Mouse (Mus musculus): ENCODE results near the gene Dhx16. TPM values are rescaled to one million over a fixed set of nuclear protein-coding genes. Genes with fewer than 3 reads are reported as not detected.
"Not testable (repeated sequence)": the region's sequence is repeated elsewhere in the genome, so short reads cannot be mapped to it uniquely, and the experiment has no call there.

The Dhx16 gene
- polyA plus RNA-seq, 1 experiment = 23.2 TPM

DNA sequence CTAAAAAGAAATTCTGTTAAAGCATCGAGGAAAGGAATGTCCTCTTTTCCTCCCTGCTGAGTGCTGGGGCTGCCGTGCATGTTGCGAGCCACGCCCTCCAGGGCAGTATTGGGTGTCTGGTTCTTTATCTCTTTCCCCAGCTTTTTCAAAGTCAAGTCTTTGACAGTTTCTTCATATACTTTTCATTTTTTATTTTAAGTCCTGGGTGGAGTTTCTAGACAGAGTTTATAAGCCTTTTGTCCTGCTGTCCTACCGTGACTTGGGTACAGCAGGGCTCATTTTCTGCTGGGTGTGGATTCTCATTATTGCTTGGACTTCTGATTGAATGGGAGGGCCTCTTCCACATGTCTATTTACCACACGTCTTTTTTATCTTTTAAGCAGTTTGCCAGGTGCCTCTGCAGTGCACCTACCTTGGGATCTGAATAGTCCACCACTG, 40.3 kb downstream of the Dhx16 start:
- TF ChIP-seq GATA1 (IDR thresholded peaks at IDR 0.05; ENCODE audit: borderline replicate concordance, low read length) (no peak), FLI1 (IDR thresholded peaks at IDR 0.05; ENCODE audit: low read length) (no peak)
- peaks cover 74% of the 10 kb centered on the region for H3K36me3 ChIP-seq (replicated peaks; ENCODE audit: low read length)
- peaks cover 63% of the 10 kb centered on the region for H3K4me1 ChIP-seq
- no peaks in the 10 kb centered on the region for H3K9me3 ChIP-seq
- H3K27me3 ChIP-seq (replicated peaks) = no peaks in the 10 kb centered on the region
- H3K4me3 ChIP-seq (replicated peaks) = peak overlapping the region; percentile 92

DNA sequence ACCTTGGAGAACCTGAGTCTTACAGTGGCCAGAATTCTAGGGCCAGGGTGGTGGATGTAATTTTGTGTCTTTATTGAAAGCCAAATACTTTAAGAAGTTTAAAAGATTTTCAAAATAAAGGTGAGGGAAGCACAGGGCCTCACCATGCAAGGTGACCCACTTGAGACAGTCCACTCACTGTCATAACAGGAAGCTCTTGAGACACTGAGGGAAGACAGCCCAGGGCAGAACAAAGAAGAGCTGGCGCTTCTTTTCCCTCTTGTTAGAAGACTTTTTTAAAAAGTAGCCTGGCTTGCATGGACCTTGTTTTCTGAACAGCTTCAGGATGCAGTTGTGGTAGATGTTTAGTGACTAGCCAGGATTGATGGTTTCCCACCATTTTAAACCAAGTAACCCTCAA, 40.8 kb downstream of the Dhx16 start:
- H3K36me3 ChIP-seq (replicated peaks; ENCODE audit: low read length) = peaks cover 79% of the 10 kb centered on the region
- H3K27me3 ChIP-seq (replicated peaks) = no peaks in the 10 kb centered on the region
- H3K9me3 ChIP-seq = no peaks in the 10 kb centered on the region
- peaks cover 64% of the 10 kb centered on the region for H3K4me1 ChIP-seq
- H3K4me3 ChIP-seq (replicated peaks) = peak overlapping the region; percentile 92
- TF ChIP-seq GATA1 (IDR thresholded peaks at IDR 0.05; ENCODE audit: borderline replicate concordance, low read length) = no peak
- TF ChIP-seq FLI1 (IDR thresholded peaks at IDR 0.05; ENCODE audit: low read length) = no peak

DNA sequence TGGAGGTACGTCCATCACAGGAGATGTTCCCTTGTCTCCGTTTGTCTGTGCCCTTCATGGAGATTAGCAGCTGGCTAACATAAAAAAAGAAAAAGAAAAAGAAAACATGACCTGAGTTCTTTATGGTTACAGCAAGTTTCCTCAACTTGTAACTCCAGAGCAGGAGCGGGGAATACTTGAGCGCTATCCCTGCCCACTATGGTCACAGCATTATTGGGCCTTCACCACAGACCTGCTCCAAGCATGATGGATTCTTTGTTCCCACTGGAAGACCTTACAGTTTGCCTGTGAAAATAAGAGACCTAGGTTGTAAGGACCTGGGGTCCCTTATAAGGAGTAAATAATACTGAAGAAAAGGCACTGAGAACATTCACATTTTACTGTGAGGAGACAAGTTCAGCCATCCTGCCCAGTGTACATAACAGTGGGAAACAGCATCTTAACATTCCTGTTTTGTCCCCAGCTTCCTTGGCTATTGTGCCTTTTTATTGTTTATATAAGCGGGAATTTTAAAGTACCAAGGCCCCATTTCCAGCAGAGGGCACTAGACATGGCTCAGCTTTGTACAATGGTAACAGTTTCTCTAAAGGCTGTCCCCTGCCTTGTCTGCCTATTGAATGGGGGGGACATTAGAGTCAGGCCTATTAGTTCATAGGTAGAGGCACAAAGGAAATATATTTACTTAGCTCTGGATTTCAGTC, 41.4 kb downstream of the Dhx16 start:
- H3K4me3 ChIP-seq (replicated peaks) = peak overlapping the region; percentile 47
- no peaks in the 10 kb centered on the region for H3K27me3 ChIP-seq (replicated peaks)
- peaks cover 85% of the 10 kb centered on the region for H3K36me3 ChIP-seq (replicated peaks; ENCODE audit: low read length)
- peaks cover 63% of the 10 kb centered on the region for H3K4me1 ChIP-seq
- TF ChIP-seq FLI1 (IDR thresholded peaks at IDR 0.05; ENCODE audit: low read length) (no peak), GATA1 (IDR thresholded peaks at IDR 0.05; ENCODE audit: borderline replicate concordance, low read length) (no peak)
- H3K9me3 ChIP-seq = no peaks in the 10 kb centered on the region

DNA sequence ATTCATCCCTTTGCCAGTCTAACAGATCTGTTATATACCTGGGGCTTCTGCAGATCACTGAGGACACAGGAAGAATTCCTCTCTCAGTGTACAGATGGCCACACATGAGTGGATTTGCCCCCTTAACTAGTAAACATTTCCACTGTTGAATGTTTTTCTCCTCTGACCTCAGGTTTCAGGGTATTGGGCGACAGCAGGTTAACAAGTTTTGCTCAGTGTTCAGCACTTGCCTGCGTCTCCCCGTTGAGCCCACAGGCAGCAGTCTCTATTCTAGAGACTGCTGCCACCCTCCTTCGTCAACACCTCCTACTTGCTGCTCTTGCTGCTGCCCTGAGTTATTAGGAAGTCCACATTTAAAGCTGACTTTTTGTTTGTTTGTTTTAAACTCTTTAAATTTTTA, 42.1 kb downstream of the Dhx16 start:
- Histone ChIP-seq H3K4me3 (replicated peaks) (no peak overlapping the region), H3K27me3 (replicated peaks) (no peaks in the 10 kb centered on the region), H3K9me3 (no peaks in the 10 kb centered on the region), H3K4me1 (peaks cover 70% of the 10 kb centered on the region), H3K36me3 (replicated peaks; ENCODE audit: low read length) (peaks cover 92% of the 10 kb centered on the region)
- TF ChIP-seq FLI1 (IDR thresholded peaks at IDR 0.05; ENCODE audit: low read length) = no peak
- TF ChIP-seq GATA1 (IDR thresholded peaks at IDR 0.05; ENCODE audit: borderline replicate concordance, low read length) = no peak

DNA sequence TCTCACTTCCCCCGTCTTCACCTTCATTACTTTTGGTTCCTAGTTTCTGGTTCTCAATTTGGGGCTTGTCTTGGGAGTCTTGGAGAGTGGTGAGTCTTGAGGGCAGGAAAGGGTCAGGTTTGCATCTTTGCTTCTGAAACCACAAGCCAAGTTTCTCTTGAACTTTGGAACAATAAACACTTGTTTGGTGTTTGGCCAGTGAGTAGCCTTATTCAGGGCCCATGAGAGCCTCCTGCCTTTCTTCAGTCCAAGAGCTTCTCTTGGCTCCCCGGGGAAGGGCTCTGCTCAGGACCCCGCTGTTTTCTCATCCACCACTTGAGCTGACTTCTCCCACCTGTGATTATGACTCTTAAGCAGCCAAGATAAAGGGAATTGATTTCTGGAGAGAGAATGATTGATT, 42.9 kb downstream of the Dhx16 start:
- Histone ChIP-seq H3K36me3 (replicated peaks; ENCODE audit: low read length) (peaks cover 91% of the 10 kb centered on the region), H3K4me3 (replicated peaks) (no peak overlapping the region), H3K9me3 (no peaks in the 10 kb centered on the region), H3K4me1 (peaks cover 74% of the 10 kb centered on the region), H3K27me3 (replicated peaks) (no peaks in the 10 kb centered on the region)
- TF ChIP-seq GATA1 (IDR thresholded peaks at IDR 0.05; ENCODE audit: borderline replicate concordance, low read length) (no peak), FLI1 (IDR thresholded peaks at IDR 0.05; ENCODE audit: low read length) (no peak)

DNA sequence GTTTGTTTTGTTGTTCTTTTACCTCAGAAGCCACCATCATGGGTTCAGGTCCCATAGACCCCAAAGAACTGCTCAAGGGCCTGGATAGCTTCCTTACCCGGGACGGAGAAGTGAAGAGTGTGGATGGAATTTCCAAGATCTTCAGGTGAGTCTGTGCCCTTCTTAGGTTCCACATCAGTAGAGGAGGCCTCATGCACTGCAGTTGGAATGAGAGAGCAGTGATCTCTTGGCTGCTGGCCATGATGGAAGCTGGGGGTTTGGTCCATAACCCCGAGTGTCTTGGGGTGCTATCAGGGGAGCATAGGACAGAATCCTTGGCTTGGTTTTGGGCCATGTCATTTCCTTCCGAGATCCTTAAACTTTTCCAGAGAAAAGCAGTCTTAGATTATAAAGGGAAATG, 43.7 kb downstream of the Dhx16 start:
- TF ChIP-seq FLI1 (IDR thresholded peaks at IDR 0.05; ENCODE audit: low read length) = no peak
- no peak for TF ChIP-seq GATA1 (IDR thresholded peaks at IDR 0.05; ENCODE audit: borderline replicate concordance, low read length)
- Histone ChIP-seq H3K36me3 (replicated peaks; ENCODE audit: low read length) (peaks cover 91% of the 10 kb centered on the region), H3K4me1 (peaks cover 79% of the 10 kb centered on the region), H3K4me3 (replicated peaks) (no peak overlapping the region), H3K27me3 (replicated peaks) (no peaks in the 10 kb centered on the region), H3K9me3 (no peaks in the 10 kb centered on the region)

DNA sequence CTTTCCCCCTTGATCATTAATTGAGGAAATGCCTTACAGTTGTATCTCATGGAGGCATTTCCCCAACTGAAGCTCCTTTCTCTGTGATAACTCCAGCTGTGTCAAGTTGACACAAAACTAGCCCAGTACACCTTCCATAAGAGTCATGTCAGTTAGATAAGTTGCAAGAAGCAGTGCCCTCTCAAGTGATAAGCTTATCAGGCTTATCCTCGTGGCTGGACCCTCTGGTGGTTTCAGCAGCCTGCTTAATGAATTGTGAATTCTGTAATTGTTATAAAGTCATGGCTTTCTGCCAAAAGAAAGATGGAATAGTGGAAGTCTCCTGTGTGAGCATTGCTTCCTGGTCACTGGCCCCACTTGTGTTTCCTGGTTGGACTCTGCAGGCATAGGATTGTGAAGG, 47.9 kb downstream of the Dhx16 start:
- H3K9me3 ChIP-seq = no peaks in the 10 kb centered on the region
- no peaks in the 10 kb centered on the region for H3K27me3 ChIP-seq (replicated peaks)
- peaks cover 67% of the 10 kb centered on the region for H3K4me1 ChIP-seq
- H3K36me3 ChIP-seq (replicated peaks; ENCODE audit: low read length) = peaks cover 87% of the 10 kb centered on the region
- TF ChIP-seq FLI1 (IDR thresholded peaks at IDR 0.05; ENCODE audit: low read length) (no peak), GATA1 (IDR thresholded peaks at IDR 0.05; ENCODE audit: borderline replicate concordance, low read length) (no peak)
- H3K4me3 ChIP-seq (replicated peaks) = no peak overlapping the region

DNA sequence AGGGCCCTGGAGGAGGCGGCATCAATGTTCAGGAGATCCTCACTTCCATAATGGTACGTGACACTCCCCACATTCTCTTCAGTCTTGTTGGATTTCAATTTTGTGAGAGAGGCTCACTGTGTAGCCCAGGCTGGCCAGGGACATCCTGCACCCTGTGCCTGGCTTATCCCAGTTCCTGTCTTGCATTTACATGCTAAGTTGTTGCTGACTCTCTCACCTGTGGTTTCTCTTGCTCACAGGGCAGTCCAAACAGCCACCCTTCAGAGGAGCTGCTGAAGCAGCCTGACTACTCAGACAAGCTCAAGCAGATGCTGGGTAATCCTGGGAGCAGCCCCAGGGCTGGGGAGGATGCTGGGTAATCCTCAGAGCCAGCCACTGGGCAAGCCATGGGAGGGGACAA, 49.9 kb downstream of the Dhx16 start:
- H3K27me3 ChIP-seq (replicated peaks) = no peaks in the 10 kb centered on the region
- no peaks in the 10 kb centered on the region for H3K9me3 ChIP-seq
- TF ChIP-seq GATA1 (IDR thresholded peaks at IDR 0.05; ENCODE audit: borderline replicate concordance, low read length) (no peak), FLI1 (IDR thresholded peaks at IDR 0.05; ENCODE audit: low read length) (no peak)
- no peak overlapping the region for H3K4me3 ChIP-seq (replicated peaks)
- H3K4me1 ChIP-seq = peaks cover 46% of the 10 kb centered on the region
- peaks cover 69% of the 10 kb centered on the region for H3K36me3 ChIP-seq (replicated peaks; ENCODE audit: low read length)

DNA sequence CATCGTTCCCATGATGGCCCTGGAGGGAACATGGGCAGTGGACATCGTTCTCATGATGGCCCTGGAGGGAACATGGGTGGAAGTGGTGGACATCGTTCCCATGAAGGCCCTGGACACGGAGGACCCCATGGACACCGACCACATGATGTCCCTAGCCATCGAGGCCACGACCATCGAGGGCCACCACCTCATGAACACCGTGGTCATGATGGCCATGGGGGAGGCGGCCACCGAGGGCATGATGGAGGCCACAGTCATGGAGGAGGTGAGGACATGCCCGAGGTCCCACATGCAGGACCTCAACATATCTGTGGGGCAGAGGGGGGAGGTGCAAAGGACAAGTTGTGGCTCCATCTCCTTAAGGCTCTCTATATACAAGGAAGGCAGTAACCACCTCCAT, 51.0 kb downstream of the Dhx16 start:
- Histone ChIP-seq H3K4me1 (peaks cover 38% of the 10 kb centered on the region), H3K36me3 (replicated peaks; ENCODE audit: low read length) (peaks cover 59% of the 10 kb centered on the region)

DNA sequence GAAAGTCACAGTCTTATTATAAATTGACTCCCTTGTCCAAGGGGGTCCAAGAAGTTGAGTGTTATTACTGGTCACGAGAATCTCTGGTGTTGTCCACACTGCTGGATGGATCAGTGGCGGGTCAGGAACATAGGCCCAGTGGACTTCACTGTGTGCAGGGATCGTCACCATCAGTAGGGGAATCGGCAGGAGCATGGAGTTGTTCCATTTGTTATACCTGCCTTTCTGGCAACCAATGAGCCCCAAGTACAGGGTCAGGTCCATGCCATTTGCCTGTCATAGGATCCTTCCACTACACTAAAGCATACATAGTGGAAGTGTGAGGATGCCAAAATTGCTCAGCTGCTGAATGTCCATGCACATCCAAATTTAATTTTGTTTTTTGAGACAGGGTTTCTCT, 53.0 kb downstream of the Dhx16 start:
- Histone ChIP-seq H3K27me3 (replicated peaks) (no peaks in the 10 kb centered on the region), H3K4me1 (peaks cover 25% of the 10 kb centered on the region), H3K4me3 (replicated peaks) (no peak overlapping the region), H3K9me3 (no peaks in the 10 kb centered on the region), H3K36me3 (replicated peaks; ENCODE audit: low read length) (peaks cover 41% of the 10 kb centered on the region)
- no peak for TF ChIP-seq GATA1 (IDR thresholded peaks at IDR 0.05; ENCODE audit: borderline replicate concordance, low read length)
- no peak for TF ChIP-seq FLI1 (IDR thresholded peaks at IDR 0.05; ENCODE audit: low read length)

More for the DNA sequence above, 51.0 kb downstream of the Dhx16 start:
- Histone ChIP-seq H3K9me3 (no peaks in the 10 kb centered on the region), H3K4me3 (replicated peaks) (peak overlapping the region; percentile 8), H3K27me3 (replicated peaks) (no peaks in the 10 kb centered on the region)
- TF ChIP-seq GATA1 (IDR thresholded peaks at IDR 0.05; ENCODE audit: borderline replicate concordance, low read length) (no peak), FLI1 (IDR thresholded peaks at IDR 0.05; ENCODE audit: low read length) (no peak)

DNA sequence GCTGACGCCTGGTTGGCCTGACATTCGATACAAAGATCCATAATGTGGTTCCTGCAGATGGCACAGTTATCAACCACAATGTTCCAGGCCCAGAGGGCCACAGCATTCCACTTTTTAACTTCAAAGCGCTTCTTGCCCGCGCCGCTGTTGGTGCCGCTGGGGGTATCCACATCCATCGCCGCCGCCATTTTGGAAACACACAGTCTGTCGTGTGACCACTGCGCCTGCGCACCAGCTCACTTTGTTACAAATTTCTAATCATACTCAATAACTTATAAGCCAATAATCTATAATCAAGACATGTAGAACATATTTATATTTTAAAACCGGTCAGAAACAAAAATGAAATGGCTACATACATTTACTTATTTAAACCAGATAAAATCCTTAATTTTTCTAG, 56.1 kb downstream of the Dhx16 start:
- not testable (repeated sequence) for H3K9me3 ChIP-seq; H3K4me1 ChIP-seq; H3K36me3 ChIP-seq (replicated peaks; ENCODE audit: low read length); H3K4me3 ChIP-seq (replicated peaks); H3K27me3 ChIP-seq (replicated peaks)

All from megakaryocyte, embryonic 14.5 days (primary cell).